Mouse (Mus musculus) embryonic fibroblast, embryonic 13.5 days (primary cell): Measurements from ENCODE around the gene Anks1b. TPM values are rescaled to one million over a fixed set of nuclear protein-coding genes. Genes with fewer than 3 reads are reported as not detected.

Experiments
- H3K27ac ChIP-seq: 2 replicates; pipeline ENCODE4 v1.5.1; 2012; ENCODE audit warnings: low read length, control low read depth, inconsistent platforms; ENCODE audit not compliant: insufficient read depth
- H3K4me1 ChIP-seq: 2 replicates; pipeline ENCODE4 v1.6.1; 2011; ENCODE audit warnings: low read length; ENCODE audit not compliant: control insufficient read depth, insufficient read depth
- H3K4me3 ChIP-seq: 2 replicates; pipeline ENCODE4 v1.5.1; 2011; ENCODE audit warnings: mild to moderate bottlenecking, control low read depth, low read length; ENCODE audit not compliant: insufficient read depth
- CTCF ChIP-seq: IDR thresholded peaks from 2 replicates; pipeline ENCODE4 v1.5.1; 2011; ENCODE audit warnings: mild to moderate bottlenecking, control low read depth, low read length, moderate library complexity, borderline replicate concordance; ENCODE audit not compliant: insufficient read depth
- POLR2A ChIP-seq: IDR thresholded peaks from 2 replicates; pipeline ENCODE4 v1.6.1; 2011; ENCODE audit warnings: low read depth, mild to moderate bottlenecking, control low read depth, low read length, moderate library complexity
- polyA plus RNA-seq: library from polyadenylated mRNA; stranded (reverse); fragments of >200 nt; gene quantifications from 2 replicates; pipeline ENCODE4 v1.2.4, GENCODE M21; 2011; ENCODE audit warnings: low read depth; ENCODE audit not compliant: missing spikeins, insufficient read length

Anks1b gene
- polyA plus RNA-seq, 1 experiment = 6.3 TPM

DNA sequence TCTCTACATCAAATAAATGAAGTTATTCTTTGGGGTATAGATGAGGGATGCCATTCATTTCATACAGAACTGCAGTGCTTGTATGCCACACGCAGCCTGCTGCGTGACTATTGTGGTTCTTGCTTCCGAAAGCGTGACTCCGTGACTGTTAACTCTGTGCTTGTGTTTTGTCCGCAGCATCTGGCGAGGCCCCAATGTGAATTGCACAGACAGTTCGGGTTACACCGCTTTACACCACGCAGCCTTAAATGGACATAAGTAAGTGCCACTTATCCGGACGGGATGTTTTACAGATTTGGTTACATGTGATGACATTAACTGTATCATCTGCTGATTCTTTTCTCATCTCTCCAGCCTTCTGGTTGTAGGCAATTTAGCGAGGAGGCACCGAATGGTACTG, 159.7 kb downstream of the Anks1b start:
- Histone ChIP-seq H3K27ac (no peak overlapping the region), H3K4me1 (no peaks in the 10 kb centered on the region), H3K4me3 (no peak overlapping the region)
- TF ChIP-seq POLR2A = no peak
- TF ChIP-seq CTCF = no peak

DNA sequence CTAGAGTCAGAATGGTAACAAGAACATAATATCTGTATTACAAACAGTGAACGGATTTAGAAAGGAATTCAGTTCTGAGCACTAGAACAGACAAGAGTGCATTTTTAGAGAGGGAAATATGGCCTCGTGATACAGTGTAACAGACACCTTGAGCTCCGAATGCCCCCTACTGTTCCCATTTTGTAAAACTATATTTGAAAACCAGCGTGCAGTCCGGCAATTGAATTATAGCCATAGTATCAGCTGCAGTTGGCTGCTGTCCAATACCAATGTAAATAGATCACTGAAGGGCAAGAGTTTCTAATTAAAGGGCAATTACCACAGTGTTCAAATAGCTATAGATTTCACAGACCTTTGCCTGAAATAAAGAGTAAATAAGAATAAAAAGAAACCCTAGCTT, 170.0 kb downstream of the Anks1b start:
- TF ChIP-seq POLR2A (no peak), CTCF (no peak)
- no peak overlapping the region for H3K27ac ChIP-seq
- no peak overlapping the region for H3K4me3 ChIP-seq
- no peaks in the 10 kb centered on the region for H3K4me1 ChIP-seq

DNA sequence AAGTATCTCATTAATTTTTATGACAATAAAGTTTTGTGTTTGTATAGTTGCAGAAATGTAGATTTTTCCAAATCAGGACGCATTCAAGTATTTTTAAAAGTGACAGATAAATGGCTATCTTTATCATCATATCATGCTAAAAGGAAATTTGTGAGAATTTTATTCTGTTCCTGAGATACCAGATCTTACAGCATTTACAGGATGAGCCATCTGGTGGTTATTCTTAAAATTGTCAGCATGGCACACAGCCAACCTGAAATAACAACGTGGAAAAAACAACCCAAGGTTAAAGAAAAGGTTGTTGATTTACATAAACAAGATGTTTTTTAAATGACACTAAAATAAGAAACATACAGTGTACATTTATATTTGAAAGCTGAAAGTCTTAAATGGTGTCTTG, 170.5 kb downstream of the Anks1b start:
- no peak overlapping the region for H3K27ac ChIP-seq
- no peak for TF ChIP-seq CTCF
- H3K4me1 ChIP-seq = no peaks in the 10 kb centered on the region
- H3K4me3 ChIP-seq = no peak overlapping the region

DNA sequence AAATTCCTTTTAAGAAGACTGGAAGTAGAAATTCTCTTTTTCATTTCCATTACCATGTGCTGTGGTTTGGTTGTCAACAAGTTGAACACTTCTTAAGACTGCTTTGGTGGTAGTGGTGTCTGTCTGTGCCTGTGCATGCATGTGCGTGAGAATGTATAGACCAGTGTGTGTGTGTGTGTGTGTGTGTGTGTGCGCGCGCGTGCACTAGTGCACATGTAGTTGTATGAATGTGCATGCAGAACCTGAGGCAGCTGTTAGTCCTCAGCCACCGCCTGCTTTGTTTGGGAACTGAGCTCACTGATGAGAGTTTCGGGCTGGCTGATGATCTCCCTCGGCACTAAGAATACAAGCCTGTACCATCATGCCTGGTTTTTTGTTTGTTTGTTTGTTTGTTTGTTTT, 170.9 kb downstream of the Anks1b start:
- TF ChIP-seq CTCF (no peak), POLR2A (no peak)
- Histone ChIP-seq H3K27ac (no peak overlapping the region), H3K4me3 (no peak overlapping the region), H3K4me1 (no peaks in the 10 kb centered on the region)

DNA sequence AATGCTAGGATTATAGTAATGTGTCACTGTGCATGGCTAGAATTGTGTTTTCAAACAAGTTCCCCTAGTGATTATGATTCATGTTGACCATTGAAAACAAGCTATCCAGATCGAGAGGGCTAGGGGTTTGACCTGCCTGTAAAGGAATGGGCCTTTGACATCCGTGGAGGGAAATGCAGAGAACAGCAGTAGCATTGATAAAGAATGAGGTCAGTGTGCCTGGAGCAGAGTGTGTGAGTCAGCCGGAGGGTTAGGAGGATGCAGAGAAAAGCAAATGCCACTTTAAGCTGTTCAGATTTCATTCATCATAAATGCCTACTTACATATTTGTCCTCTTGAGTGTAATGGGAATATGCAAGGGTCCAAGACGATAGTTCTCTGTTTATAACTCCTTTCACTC, 195.3 kb downstream of the Anks1b start:
- TF ChIP-seq POLR2A = no peak
- no peak for TF ChIP-seq CTCF
- Histone ChIP-seq H3K27ac (no peak overlapping the region), H3K4me1 (no peaks in the 10 kb centered on the region), H3K4me3 (no peak overlapping the region)

DNA sequence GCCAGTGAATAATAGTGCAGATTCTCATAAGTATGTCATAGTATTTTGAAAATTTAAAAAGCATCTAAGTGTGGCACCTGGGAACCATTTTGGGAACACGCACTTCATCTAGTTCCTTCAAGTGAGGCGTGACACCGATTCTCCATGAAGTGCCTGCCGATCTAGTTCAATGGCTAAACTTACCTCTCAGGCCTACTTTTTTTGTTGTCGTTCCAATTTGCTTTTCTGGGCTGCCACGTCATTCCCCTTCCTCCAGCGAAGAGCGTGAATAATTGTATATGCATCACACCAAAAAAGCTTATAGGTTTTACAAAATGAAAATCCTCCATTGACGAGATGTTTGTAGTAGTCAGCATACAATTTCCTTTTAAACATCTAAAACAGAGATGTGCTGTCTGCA, 204.6 kb downstream of the Anks1b start:
- Histone ChIP-seq H3K4me3 (no peak overlapping the region), H3K27ac (no peak overlapping the region), H3K4me1 (no peaks in the 10 kb centered on the region)
- TF ChIP-seq POLR2A (no peak), CTCF (no peak)

DNA sequence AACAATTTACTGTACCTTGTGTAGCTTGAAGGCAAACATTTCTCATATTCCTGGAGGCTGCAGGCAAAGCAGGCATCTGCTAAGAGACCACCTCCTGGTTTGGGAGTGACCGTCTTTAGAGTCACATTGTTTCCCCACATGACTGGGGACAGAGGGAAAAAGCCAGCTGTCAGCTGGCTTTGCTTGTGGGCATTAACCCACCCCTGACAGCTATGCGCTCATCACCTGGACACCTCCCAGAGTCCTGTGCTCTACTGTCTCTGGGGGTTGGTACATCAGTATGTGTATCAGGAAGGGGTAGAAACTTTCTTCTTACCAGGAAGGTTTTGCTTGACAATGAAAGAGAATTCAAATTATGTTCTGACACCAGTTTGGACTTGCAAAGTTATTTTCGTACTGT, 207.8 kb downstream of the Anks1b start:
- TF ChIP-seq POLR2A = no peak
- no peak for TF ChIP-seq CTCF
- Histone ChIP-seq H3K4me1 (no peaks in the 10 kb centered on the region), H3K27ac (no peak overlapping the region), H3K4me3 (no peak overlapping the region)

DNA sequence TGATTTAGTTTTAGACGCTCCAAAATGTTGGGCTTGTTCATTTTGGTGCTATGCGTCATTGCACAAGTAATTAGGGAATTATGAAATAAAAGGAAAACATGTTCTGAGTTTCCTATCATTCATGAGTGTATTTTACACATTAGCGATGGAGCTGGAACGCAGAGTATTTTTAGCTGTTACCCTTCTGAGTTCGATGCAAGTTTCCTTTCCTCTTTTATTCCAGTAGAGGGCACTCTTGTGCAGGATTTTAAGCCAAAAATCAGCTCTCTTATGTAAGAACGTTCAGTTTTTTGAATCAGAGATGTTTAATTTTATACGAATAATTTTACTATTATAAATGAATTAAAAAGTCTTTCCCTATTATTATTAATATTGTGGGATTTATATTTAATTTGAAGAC, 208.3 kb downstream of the Anks1b start:
- H3K4me3 ChIP-seq = no peak overlapping the region

DNA sequence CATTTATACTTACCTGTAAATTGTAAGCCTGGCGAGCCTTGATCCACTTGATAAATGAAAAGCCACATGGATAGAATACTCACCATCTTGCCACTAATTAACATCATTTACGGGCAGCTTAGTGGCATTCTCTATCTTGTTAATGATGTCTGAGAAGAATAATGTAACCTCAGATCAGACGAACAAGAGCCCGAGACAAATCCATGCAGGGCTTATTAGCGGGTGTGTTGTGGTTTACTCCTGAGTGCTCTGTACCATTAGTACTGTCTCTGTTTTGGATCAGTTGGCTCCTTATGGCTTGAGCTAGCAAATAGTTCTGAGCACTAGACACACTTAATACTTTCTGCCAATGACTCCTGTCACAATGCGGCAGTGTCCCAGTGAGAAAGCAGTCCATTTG, 220.6 kb downstream of the Anks1b start:
- TF ChIP-seq POLR2A (no peak), CTCF (no peak)
- Histone ChIP-seq H3K4me3 (no peak overlapping the region), H3K4me1 (no peaks in the 10 kb centered on the region)

More for the DNA sequence above, 208.3 kb downstream of the Anks1b start:
- no peak for TF ChIP-seq CTCF
- TF ChIP-seq POLR2A = no peak
- Histone ChIP-seq H3K27ac (no peak overlapping the region), H3K4me1 (no peaks in the 10 kb centered on the region)

DNA sequence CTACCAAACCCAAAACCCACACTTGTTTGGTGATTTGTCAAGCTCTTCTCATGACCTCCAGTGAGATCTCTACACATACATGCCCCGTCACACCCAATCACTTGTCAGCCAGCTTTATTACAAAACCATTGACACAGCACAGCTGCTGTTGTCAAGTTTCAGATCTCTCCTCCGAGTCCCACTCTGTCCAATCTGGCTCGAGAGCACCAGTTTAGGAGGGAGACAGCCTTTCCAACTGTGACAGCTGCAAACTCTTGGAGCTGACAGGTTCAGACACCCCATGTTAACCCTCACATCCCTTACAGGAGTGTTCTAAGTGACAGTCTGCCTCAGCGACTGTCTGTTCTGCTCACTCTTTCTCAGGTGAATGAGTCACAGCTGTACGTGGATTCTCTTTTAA, 239.4 kb downstream of the Anks1b start:
- TF ChIP-seq CTCF = no peak
- no peak for TF ChIP-seq POLR2A
- no peak overlapping the region for H3K4me3 ChIP-seq
- H3K4me1 ChIP-seq = no peaks in the 10 kb centered on the region; the same call in 1 of the 2 replicates
- H3K27ac ChIP-seq = no peak overlapping the region

More for the DNA sequence above, 220.6 kb downstream of the Anks1b start:
- no peak overlapping the region for H3K27ac ChIP-seq

DNA sequence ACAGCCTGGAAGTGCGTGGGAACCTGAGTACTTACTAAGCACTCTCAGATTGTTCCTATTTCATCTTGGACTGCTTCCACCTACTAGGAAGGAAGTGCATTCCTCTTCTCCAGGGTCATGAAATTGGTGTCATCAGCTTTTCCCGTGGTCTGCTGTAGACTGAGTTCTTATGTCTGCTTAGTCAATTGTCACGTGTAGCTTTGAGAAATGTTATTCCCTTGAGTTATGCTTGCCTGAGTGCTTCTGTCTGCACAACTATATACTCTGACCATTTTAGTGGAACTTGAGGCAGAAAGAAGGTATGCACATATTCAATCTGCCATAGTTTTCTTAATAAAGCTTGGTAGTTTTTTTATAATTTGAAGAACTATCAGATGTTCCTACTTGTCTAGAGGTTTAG, 243.6 kb downstream of the Anks1b start:
- no peak overlapping the region for H3K27ac ChIP-seq
- no peak for TF ChIP-seq POLR2A
- TF ChIP-seq CTCF = no peak

DNA sequence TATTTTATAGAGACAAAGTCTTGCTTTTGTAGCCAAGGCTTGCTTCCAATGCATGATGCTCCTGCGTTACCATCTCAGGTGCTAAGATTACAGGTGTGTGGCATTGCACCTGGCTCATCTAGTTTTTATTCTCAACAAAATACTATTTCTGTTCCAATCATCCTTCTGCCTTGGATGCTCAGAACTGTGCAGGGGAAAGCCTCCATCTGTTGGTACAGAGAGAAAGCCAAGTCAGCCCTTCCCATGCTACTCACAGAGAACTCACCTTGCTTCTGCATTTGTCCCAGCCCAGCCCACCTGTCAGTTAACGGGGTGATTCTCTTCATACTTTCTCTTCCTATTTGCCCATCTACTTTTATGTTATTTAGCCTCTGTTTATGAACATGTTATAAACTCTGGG, 244.5 kb downstream of the Anks1b start:
- no peak overlapping the region for H3K27ac ChIP-seq
- TF ChIP-seq CTCF = no peak
- TF ChIP-seq POLR2A = no peak
- no peaks in the 10 kb centered on the region; the same call in 1 of the 2 replicates for H3K4me1 ChIP-seq
- H3K4me3 ChIP-seq = no peak overlapping the region

More for the DNA sequence above, 243.6 kb downstream of the Anks1b start:
- Histone ChIP-seq H3K4me1 (no peaks in the 10 kb centered on the region; the same call in 1 of the 2 replicates), H3K4me3 (no peak overlapping the region)
